Mouse (Mus musculus): ENCODE data around the gene Olfr427.
"Not testable (repeated sequence)": the region's sequence is repeated elsewhere in the genome, so short reads cannot be mapped to it uniquely, and the experiment has no call there.

The Olfr427 gene

GRCm38 (mm10) chr1:174096591-174096990, at the start of gene Olfr427:
Gene Olfr427, plus strand, starts transcription at chr1:174096891.
- DNase-seq (ENCODE audit: low spot score in 2 of 2) = no peak

DNA sequence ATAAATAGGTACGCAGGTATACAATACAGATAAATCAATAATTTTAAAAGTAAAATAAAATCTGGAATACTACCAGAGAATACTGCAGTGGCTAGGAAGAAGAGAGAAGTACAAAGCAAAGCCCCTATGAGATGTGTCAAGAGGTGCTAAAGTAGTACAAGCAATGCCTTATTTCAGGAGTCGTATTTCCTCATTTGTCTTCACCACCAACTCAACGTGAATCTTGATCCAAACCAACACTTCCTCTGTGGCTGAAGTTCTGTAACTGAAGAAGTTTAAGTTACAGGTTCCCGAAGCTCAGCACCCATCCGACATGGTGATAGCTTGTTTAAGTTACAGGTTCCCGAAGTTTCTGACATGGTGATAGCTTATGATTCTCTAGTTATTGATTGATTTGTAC, 48.5 kb upstream of the Olfr427 start:
- not testable (repeated sequence) for DNase-seq (ENCODE audit: low spot score in 2 of 2)

DNA sequence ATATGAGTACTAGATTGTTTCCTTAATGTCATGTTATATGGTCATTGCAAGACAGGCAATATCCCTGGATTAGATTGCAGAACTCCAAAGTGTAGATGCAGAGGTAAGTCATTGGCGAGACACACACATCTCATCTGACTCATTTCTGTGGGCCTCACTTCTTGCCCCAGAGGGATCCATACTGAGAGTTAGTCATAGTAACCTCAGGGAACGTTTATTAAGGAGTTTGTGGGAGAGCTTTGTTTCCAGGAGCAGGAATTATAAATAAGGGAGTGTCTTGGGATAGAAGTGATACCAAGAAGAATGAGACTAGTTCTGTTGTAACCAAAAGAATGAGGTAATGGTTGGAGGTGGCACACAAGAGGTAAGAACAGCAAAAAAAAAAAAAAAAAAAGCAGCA, 47.8 kb upstream of the Olfr427 start, which contains the start of gene Olfr432:
TSS of gene Olfr432 (plus strand) at position 313 of the 400 bp plus-strand sequence.
- DNase-seq (ENCODE audit: low spot score in 2 of 2) = no peak

DNA sequence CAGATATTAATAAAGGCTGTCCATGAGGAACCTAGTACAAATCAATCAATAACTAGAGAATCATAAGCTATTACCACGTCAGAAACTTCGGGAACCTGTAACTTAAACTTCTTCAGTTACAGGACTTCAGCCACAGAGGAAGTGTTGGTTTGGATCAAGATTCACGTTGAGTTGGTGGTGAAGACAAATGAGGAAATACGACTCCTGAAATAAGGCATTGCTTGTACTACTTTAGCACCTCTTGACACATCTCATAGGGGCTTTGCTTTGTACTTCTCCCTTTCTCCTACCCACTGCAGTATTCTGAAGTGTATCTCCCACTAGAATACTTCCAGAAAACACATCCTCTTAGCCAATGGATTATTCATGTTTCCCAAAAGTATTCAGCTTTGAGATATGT, 47.3 kb upstream of the Olfr427 start:
- DNase-seq (ENCODE audit: low spot score in 2 of 2) = not testable (repeated sequence)

GRCm38 (mm10) chr1:174050532-174050931, 46.2 kb upstream of the Olfr427 start:
- no peak for DNase-seq (ENCODE audit: low spot score in 2 of 2)

GRCm38 (mm10) chr1:174051515-174051914, 45.2 kb upstream of the Olfr427 start:
- no peak for DNase-seq (ENCODE audit: low spot score in 2 of 2)

DNA sequence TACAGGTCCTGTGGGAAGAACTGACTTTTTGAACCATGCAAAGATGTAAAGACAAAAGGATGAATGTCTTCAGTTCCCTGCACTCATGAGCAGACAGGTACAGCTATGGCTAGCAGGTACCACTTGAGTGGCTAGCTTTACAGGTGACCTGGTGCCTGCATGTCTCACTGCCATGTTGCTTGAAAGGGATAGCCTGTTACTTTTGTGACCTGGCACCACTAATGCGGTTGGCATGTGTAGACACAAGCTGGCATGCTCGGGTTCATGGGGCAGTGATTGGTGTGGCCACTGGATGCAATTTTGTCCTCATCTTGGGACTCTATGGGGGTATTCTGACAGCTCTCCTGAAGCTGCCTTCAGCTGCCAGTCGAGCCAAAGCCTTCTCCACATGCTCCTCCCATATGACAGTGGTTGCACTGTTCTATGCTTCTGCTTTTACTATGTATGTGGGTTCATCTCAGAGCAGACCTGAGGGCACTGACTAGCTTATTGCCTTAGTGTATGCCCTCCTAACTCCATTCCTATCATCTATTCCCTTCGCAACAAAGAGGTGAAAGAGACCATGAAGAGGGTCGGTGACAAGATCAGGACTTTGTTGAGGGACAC, 44.7 kb upstream of the Olfr427 start:
- DNase-seq (ENCODE audit: low spot score in 2 of 2) = no peak

GRCm38 (mm10) chr1:174052981-174053380, 43.7 kb upstream of the Olfr427 start:
- DNase-seq (ENCODE audit: low spot score in 2 of 2) = no peak

DNA sequence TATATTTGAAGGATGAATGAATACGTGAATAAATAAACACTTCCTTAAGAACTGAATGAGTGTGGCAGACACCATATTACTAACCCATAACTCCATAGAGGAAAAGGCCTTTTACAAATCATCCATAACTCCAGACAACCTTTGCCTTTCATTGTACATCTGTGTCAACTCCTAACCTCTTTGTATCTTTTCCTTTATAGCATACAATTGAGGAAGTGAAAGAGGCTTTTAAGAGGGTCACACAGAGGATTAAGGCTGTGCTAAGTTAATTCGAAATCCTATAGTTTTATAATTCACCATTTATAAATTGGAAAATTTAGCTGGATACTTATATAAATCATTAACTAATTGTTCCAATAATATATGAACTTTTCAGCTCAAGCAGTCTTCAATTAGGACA, 41.4 kb upstream of the Olfr427 start:
- no peak for DNase-seq (ENCODE audit: low spot score in 2 of 2)

GRCm38 (mm10) chr1:174066305-174066704, 30.4 kb upstream of the Olfr427 start, which contains the start of gene Olfr430:
Gene Olfr430, plus strand, starts transcription at chr1:174066605.
- no peak for DNase-seq (ENCODE audit: low spot score in 2 of 2)

GRCm38 (mm10) chr1:174084031-174084430, 12.7 kb upstream of the Olfr427 start, which contains the start of gene Olfr429:
Gene Olfr429, plus strand, starts transcription at chr1:174084331.
- DNase-seq (ENCODE audit: low spot score in 2 of 2) = no peak

DNA sequence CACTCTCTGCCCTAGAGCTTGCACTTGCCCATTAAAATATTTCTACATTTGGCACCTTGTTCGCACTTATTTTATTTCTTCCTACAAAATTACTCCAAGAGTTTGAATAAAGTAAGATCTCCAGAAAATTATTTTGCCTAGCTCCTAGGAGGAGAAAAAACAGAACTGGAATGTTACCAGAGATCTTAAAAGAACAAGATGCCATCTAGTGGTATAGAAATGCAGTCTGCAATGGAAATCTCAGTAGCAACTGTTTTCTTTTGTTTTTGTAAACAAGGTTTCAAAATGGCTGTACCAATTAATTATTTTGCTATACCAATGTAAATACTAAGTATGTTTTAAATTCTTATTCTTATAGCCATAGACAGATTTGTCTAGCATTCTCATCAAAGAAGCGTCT, 7.0 kb downstream of the Olfr427 start:
- no peak for DNase-seq (ENCODE audit: low spot score in 2 of 2)

- DNase-seq (ENCODE audit: low spot score in 2 of 2) = no peak
These were observed 24.4 kb downstream of the Olfr427 start, which contains the start of gene Olfr231 for GRCm38 (mm10) chr1:174121062-174121461. Gene Olfr231, minus strand, starts transcription at chr1:174121162.

- no peak for DNase-seq (ENCODE audit: low spot score in 2 of 2)
These were observed 34.5 kb downstream of the Olfr427 start, which contains the start of gene Olfr424 for GRCm38 (mm10) chr1:174131217-174131616. Gene Olfr424, plus strand, starts transcription at chr1:174131517.

GRCm38 (mm10) chr1:174131999-174132398, 35.3 kb downstream of the Olfr427 start:
- no peak for DNase-seq (ENCODE audit: low spot score in 2 of 2)

- no peak for DNase-seq (ENCODE audit: low spot score in 2 of 2)
These were observed 44.7 kb downstream of the Olfr427 start for GRCm38 (mm10) chr1:174141384-174141783.

GRCm38 (mm10) chr1:174146696-174147095, 50.0 kb downstream of the Olfr427 start:
- DNase-seq (ENCODE audit: low spot score in 2 of 2) = no peak

- DNase-seq (ENCODE audit: low spot score in 2 of 2) = no peak
These were observed 52.6 kb downstream of the Olfr427 start for GRCm38 (mm10) chr1:174149289-174149688.
